Mouse (Mus musculus): Measurements from ENCODE around the gene Fubp3. TPM values are rescaled to one million over a fixed set of nuclear protein-coding genes. Genes with fewer than 3 reads are reported as not detected.

Gene Fubp3
- polyA plus RNA-seq, 1 experiment from 2014 or later = 45.9 TPM

GRCm38 (mm10) chr2:31641929-31642328 is 69.5 kb downstream of the Fubp3 start:
- Histone ChIP-seq H3K9ac (no peak overlapping the region), H3K4me1 (0 out of 2 replicates have a peak, but pooled peaks cover under 1% of the 10 kb centered on the region), H3K9me3 (replicated peaks) (no peaks in the 10 kb centered on the region), H3K4me3 (no peak overlapping the region), H3K27ac (no peak overlapping the region), H3K36me3 (no peaks in the 10 kb centered on the region), H3K27me3 (replicated peaks) (peaks cover 100% of the 10 kb centered on the region), H3K4me2 (no peak overlapping the region)
- no peak for ATAC-seq
- WGBS (ENCODE audit: insufficient replicate concordance) = 4% methylated on average over 18 of the region's 18 CpGs

GRCm38 (mm10) chr2:31653971-31654853 is 81.8 kb downstream of the Fubp3 start:
- Histone ChIP-seq H3K9ac (no peak overlapping the region), H3K9me3 (replicated peaks) (no peaks in the 10 kb centered on the region), H3K4me1 (peaks cover 5% of the 10 kb centered on the region; the same call in 1 of the 2 replicates), H3K4me2 (peak overlapping the region; percentile 70), H3K4me3 (peak overlapping the region; percentile 56), H3K27ac (no peak overlapping the region), H3K27me3 (replicated peaks) (peaks cover 98% of the 10 kb centered on the region), H3K36me3 (no peaks in the 10 kb centered on the region)
- 3% methylated on average over 109 of the region's 109 CpGs for WGBS (ENCODE audit: insufficient replicate concordance)
- ATAC-seq = no peak

- no peak overlapping the region for H3K27ac ChIP-seq
These were observed 82.6 kb downstream of the Fubp3 start for GRCm38 (mm10) chr2:31654854-31655559.

GRCm38 (mm10) chr2:31656374-31656773 is 83.9 kb downstream of the Fubp3 start:
- 73% methylated on average over 7 of the region's 7 CpGs for WGBS (ENCODE audit: insufficient replicate concordance)
- Histone ChIP-seq H3K9me3 (replicated peaks) (no peaks in the 10 kb centered on the region), H3K27me3 (replicated peaks) (peaks cover 96% of the 10 kb centered on the region), H3K4me1 (peaks cover 5% of the 10 kb centered on the region; the same call in 1 of the 2 replicates), H3K36me3 (no peaks in the 10 kb centered on the region), H3K4me3 (no peak overlapping the region), H3K4me2 (no peak overlapping the region), H3K27ac (no peak overlapping the region), H3K9ac (no peak overlapping the region)
- ATAC-seq = no peak

More at GRCm38 (mm10) chr2:31654854-31655559, 82.6 kb downstream of the Fubp3 start:
- Histone ChIP-seq H3K9ac (no peak overlapping the region), H3K9me3 (replicated peaks) (no peaks in the 10 kb centered on the region), H3K27me3 (replicated peaks) (peaks cover 98% of the 10 kb centered on the region), H3K4me1 (peaks cover 5% of the 10 kb centered on the region; the same call in 1 of the 2 replicates), H3K4me3 (0 out of 2 replicates have a peak overlapping the region, but pooled peaks have one; percentile 56), H3K36me3 (no peaks in the 10 kb centered on the region), H3K4me2 (peak overlapping the region; percentile 70)
- 5% methylated on average over 22 of the region's 22 CpGs for WGBS (ENCODE audit: insufficient replicate concordance)
- ATAC-seq = no peak

GRCm38 (mm10) chr2:31662939-31663803 is 90.7 kb downstream of the Fubp3 start:
- Histone ChIP-seq H3K4me3 (no peak overlapping the region), H3K36me3 (no peaks in the 10 kb centered on the region), H3K9me3 (replicated peaks) (no peaks in the 10 kb centered on the region), H3K4me2 (no peak overlapping the region), H3K4me1 (no peaks in the 10 kb centered on the region), H3K27me3 (replicated peaks) (peaks cover 73% of the 10 kb centered on the region), H3K27ac (no peak overlapping the region), H3K9ac (no peak overlapping the region)
- 48% methylated on average over 8 of the region's 8 CpGs for WGBS (ENCODE audit: insufficient replicate concordance)
- ATAC-seq = no peak

- H3K4me1 ChIP-seq = no peaks in the 10 kb centered on the region
- no peak overlapping the region for H3K4me3 ChIP-seq
- H3K27ac ChIP-seq = no peak overlapping the region
- peaks cover 68% of the 10 kb centered on the region for H3K27me3 ChIP-seq (replicated peaks)
- 64% methylated on average over 1 of the region's 1 CpGs for WGBS (ENCODE audit: insufficient replicate concordance)
- H3K4me2 ChIP-seq = no peak overlapping the region
- ATAC-seq = no peak
- H3K9ac ChIP-seq = no peak overlapping the region
- no peaks in the 10 kb centered on the region for H3K9me3 ChIP-seq (replicated peaks)
- no peaks in the 10 kb centered on the region for H3K36me3 ChIP-seq
These were observed 91.3 kb downstream of the Fubp3 start for GRCm38 (mm10) chr2:31663804-31664180.

Small RNA genes lying within 50 kb of the gene (microRNA-seq; reads per million reads assigned to microRNA genes)
- gene Mir6998 = 1.4 reads per million

Other genes starting within 250 kb of the Fubp3 start
- 58.9 and 59.9 TPM in 2 replicates for gene Ass1, start 102.4 kb upstream of the Fubp3 start, polyA plus RNA-seq (2016; fragmentation: Nextera tagmentation; extraction: Ambion mirVana)
- gene Prdm12, start 67.4 kb downstream of the Fubp3 start, polyA plus RNA-seq (2016; fragmentation: Nextera tagmentation; extraction: Ambion mirVana) = not detected in 2 replicates
- gene Exosc2, start 98.1 kb downstream of the Fubp3 start, polyA plus RNA-seq (2016; fragmentation: Nextera tagmentation; extraction: Ambion mirVana) = 57.8 and 64.9 TPM in 2 replicates
- 12.9 and 13.4 TPM in 2 replicates for gene Abl1, start 115.7 kb downstream of the Fubp3 start, polyA plus RNA-seq (2016; fragmentation: Nextera tagmentation; extraction: Ambion mirVana)
- gene Qrfp, start 237.9 kb downstream of the Fubp3 start, polyA plus RNA-seq (2016; fragmentation: Nextera tagmentation; extraction: Ambion mirVana) = 0.04 and 0.06 TPM in 2 replicates